Mouse (Mus musculus) liver, embryonic 14.5 days (tissue): Measurements from ENCODE around the gene Zic4. TPM values are rescaled to one million over a fixed set of nuclear protein-coding genes. Genes with fewer than 3 reads are reported as not detected.

Experiments used
- ATAC-seq: fragments of 200-750 bp; cut with Nextera tagmentation; 2 replicates; pipeline ENCODE4 v1.8.0; 2017; ENCODE audit warnings: moderate number of reproducible peaks, mild to moderate bottlenecking, moderate library complexity; ENCODE audit not compliant: insufficient read depth
- DNase-seq, 3 experiments: peaks; one replicate each; pipeline ENCODE4 v3.0.0-alpha.2; 2012 to 2013; ENCODE audit warnings: low read depth in 3 of 3, low spot score in 3 of 3
- H3K27ac ChIP-seq: fragments of 300-500 bp; sonication (generic); 2 replicates; pipeline ENCODE4 v1.5.1; 2014; ENCODE audit warnings: moderate library complexity, mild to moderate bottlenecking, control low read depth, inconsistent platforms
- H3K27me3 ChIP-seq: fragments of 300-500 bp; sonication (generic); 2 replicates; pipeline ENCODE4 v1.6.1; 2014; ENCODE audit warnings: mild to moderate bottlenecking, low read length, moderate library complexity; ENCODE audit not compliant: control insufficient read depth, insufficient read depth
- H3K36me3 ChIP-seq: fragments of 300-500 bp; sonication (generic); replicated peaks from 2 replicates; pipeline ENCODE4 v1.6.1; 2014; ENCODE audit warnings: low read depth; ENCODE audit not compliant: control insufficient read depth, insufficient read depth
- H3K4me1 ChIP-seq, 2 experiments: fragments of 200-500 bp in 1 of 2; fragments of 300-500 bp in 1 of 2; sonication (generic) in 1 of 2; replicated peaks; 2 replicates each; pipeline ENCODE4 v1.6.1; 2012 to 2014; ENCODE audit warnings: antibody characterized with exemption in 1 of 2, inconsistent platforms in 1 of 2, low read length in 1 of 2; ENCODE audit not compliant: control insufficient read depth in 2 of 2, insufficient read depth in 2 of 2
- H3K4me2 ChIP-seq: fragments of 300-500 bp; sonication (generic); 2 replicates; pipeline ENCODE4 v1.6.1; 2014; ENCODE audit warnings: low read depth, mild to moderate bottlenecking, control low read depth, moderate library complexity
- H3K4me3 ChIP-seq, 2 experiments: fragments of 200-500 bp in 1 of 2; fragments of 300-500 bp in 1 of 2; sonication (generic) in 1 of 2; 2 replicates each; pipeline ENCODE4 v1.5.1; 2012 to 2014; ENCODE audit warnings: low read depth in 2 of 2, low read length in 2 of 2, mild to moderate bottlenecking in 2 of 2, control low read depth in 1 of 2, inconsistent platforms in 1 of 2, moderate library complexity in 1 of 2; ENCODE audit not compliant: insufficient read depth in 1 of 2
- H3K9ac ChIP-seq: fragments of 300-500 bp; sonication (generic); replicated peaks from 2 replicates; pipeline ENCODE4 v1.6.1; 2014; ENCODE audit warnings: mild to moderate bottlenecking, control low read depth, moderate library complexity
- H3K9me3 ChIP-seq: fragments of 300-500 bp; sonication (generic); 2 replicates; pipeline ENCODE4 v1.6.1; 2016; ENCODE audit warnings: low read length, mixed read lengths; ENCODE audit not compliant: control insufficient read depth
- CTCF ChIP-seq: IDR thresholded peaks from 2 replicates; pipeline ENCODE4 v1.5.1; 2016; ENCODE audit warnings: antibody characterized with exemption, low read depth, control low read depth
- EP300 ChIP-seq: IDR thresholded peaks from 2 replicates; pipeline ENCODE4 v1.6.1; 2016; ENCODE audit warnings: antibody characterized with exemption, low read depth
- WGBS: fragments of 180-500 bp; shearing (Covaris S2); extraction: QIAGEN DNeasy Blood & Tissue Kit; methylation state at CpG from one replicate; pipeline ENCODE4 v1.1.7; 2014; ENCODE audit not compliant: insufficient replicate concordance; 5-methylcytosine and 5-hydroxymethylcytosine counted together
- polyA plus RNA-seq, 2 experiments: library from polyadenylated mRNA; depleted of rRNA in 1 of 2; stranded (reverse) in 1 of 2; unstranded in 1 of 2; fragments of >200 nt; fragmentation: Nextera tagmentation in 1 of 2; extraction: Ambion mirVana in 1 of 2; gene quantifications; 2 replicates each; pipeline versions ENCODE4 v1.2.1 to v1.2.3; 2012 to 2014

Gene Zic4
- polyA plus RNA-seq, 2 experiments, result 0.01 TPM; not detected in 1

GRCm38 (mm10) chr9:91366999-91367811 lies 5.0 kb downstream of the Zic4 start:
- no peak for TF ChIP-seq CTCF
- no peak for TF ChIP-seq EP300
- H3K27me3 ChIP-seq, result peaks cover 92% of the 10 kb centered on the region
- DNase-seq (no peak), ATAC-seq (no peak)
- no peak overlapping the region for H3K9ac ChIP-seq
- no peak overlapping the region for H3K27ac ChIP-seq
- no peak overlapping the region for H3K4me3 ChIP-seq
- H3K9me3 ChIP-seq, result no peaks in the 10 kb centered on the region
- H3K36me3 ChIP-seq, result no peaks in the 10 kb centered on the region
- no peak overlapping the region for H3K4me2 ChIP-seq
- no peaks in the 10 kb centered on the region for H3K4me1 ChIP-seq
- 2% methylated on average over 30 of the region's 30 CpGs for WGBS

GRCm38 (mm10) chr9:91368150-91368549 lies 5.9 kb downstream of the Zic4 start:
- ATAC-seq (no peak), DNase-seq (no peak)
- H3K36me3 ChIP-seq, result no peaks in the 10 kb centered on the region
- no peaks in the 10 kb centered on the region for H3K9me3 ChIP-seq
- 4% methylated on average over 3 of the region's 3 CpGs for WGBS
- H3K4me1 ChIP-seq, result no peaks in the 10 kb centered on the region
- no peak overlapping the region for H3K9ac ChIP-seq
- peaks cover 87% of the 10 kb centered on the region for H3K27me3 ChIP-seq
- H3K27ac ChIP-seq, result no peak overlapping the region
- no peak overlapping the region for H3K4me2 ChIP-seq
- no peak overlapping the region for H3K4me3 ChIP-seq
- TF ChIP-seq EP300 (no peak), CTCF (no peak)

GRCm38 (mm10) chr9:91368946-91369292 lies 6.7 kb downstream of the Zic4 start:
- Histone ChIP-seq H3K9ac (no peak overlapping the region), H3K27ac (no peak overlapping the region), H3K27me3 (peaks cover 79% of the 10 kb centered on the region), H3K4me2 (no peak overlapping the region), H3K9me3 (no peaks in the 10 kb centered on the region), H3K36me3 (no peaks in the 10 kb centered on the region), H3K4me1 (no peaks in the 10 kb centered on the region), H3K4me3 (no peak overlapping the region)
- DNase-seq (no peak), ATAC-seq (no peak)
- TF ChIP-seq CTCF (no peak), EP300 (no peak)
- WGBS, result 5% methylated on average over 13 of the region's 13 CpGs

- H3K4me2 ChIP-seq, result no peak overlapping the region
- no peaks in the 10 kb centered on the region for H3K36me3 ChIP-seq
- no peak for ATAC-seq
- H3K27ac ChIP-seq, result no peak overlapping the region
- no peaks in the 10 kb centered on the region for H3K4me1 ChIP-seq
- WGBS, result 3% methylated on average over 26 of the region's 26 CpGs
- no peaks in the 10 kb centered on the region for H3K9me3 ChIP-seq
- DNase-seq, result no peak
- H3K9ac ChIP-seq, result no peak overlapping the region
- H3K27me3 ChIP-seq, result peaks cover 74% of the 10 kb centered on the region
- no peak overlapping the region for H3K4me3 ChIP-seq
- TF ChIP-seq CTCF (no peak), EP300 (no peak)
Measured at GRCm38 (mm10) chr9:91369293-91369991, 7.2 kb downstream of the Zic4 start.

- no peaks in the 10 kb centered on the region for H3K36me3 ChIP-seq
- H3K4me1 ChIP-seq, result no peaks in the 10 kb centered on the region
- no peaks in the 10 kb centered on the region for H3K9me3 ChIP-seq
- no peak overlapping the region for H3K4me2 ChIP-seq
- H3K27me3 ChIP-seq, result peaks cover 72% of the 10 kb centered on the region
- WGBS, result 8% methylated on average over 6 of the region's 6 CpGs
- H3K4me3 ChIP-seq, result no peak overlapping the region
- DNase-seq, result no peak
- ATAC-seq, result no peak
- TF ChIP-seq EP300 (no peak), CTCF (no peak)
- H3K9ac ChIP-seq, result no peak overlapping the region
- H3K27ac ChIP-seq, result no peak overlapping the region
Measured at GRCm38 (mm10) chr9:91370191-91370708, 8.0 kb downstream of the Zic4 start.
